Mouse (Mus musculus) heart, postnatal 0 days (tissue): ENCODE results near the gene Orm3.

Experiments
- CTCF ChIP-seq: IDR thresholded peaks from 2 replicates; pipeline ENCODE4 v1.5.1; 2016; ENCODE audit warnings: antibody characterized with exemption, control low read depth, low read depth
- EP300 ChIP-seq: IDR thresholded peaks from 2 replicates; pipeline ENCODE4 v1.6.1; 2016; ENCODE audit warnings: antibody characterized with exemption, low read depth

DNA sequence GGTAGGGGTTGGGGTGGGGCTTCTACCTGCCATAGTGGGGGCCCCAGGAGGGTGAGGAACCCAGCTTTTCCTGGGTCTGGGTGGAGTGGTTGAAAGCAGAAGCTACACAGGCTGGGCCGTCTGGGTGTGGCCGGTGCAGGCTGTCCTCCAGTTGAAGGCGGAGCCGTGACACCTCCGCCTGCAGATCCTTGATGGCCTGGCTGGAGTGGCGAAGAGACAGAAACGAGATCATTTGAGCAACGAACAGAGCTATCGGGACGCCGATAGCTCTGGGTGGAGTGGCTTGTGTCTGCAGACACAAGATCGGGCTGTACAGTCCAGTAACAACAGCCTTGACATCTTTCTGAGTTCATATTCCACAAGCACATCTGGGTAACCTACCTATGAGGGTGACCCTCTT is 18.4 kb downstream of the Orm3 start:
- no peak for TF ChIP-seq CTCF
- TF ChIP-seq EP300 = no peak
